Mouse (Mus musculus) right cerebral cortex, adult 18-20 months (tissue): ENCODE data around the gene Phc2.
"Not testable (repeated sequence)": the region's sequence is repeated elsewhere in the genome, so short reads cannot be mapped to it uniquely, and the experiment has no call there.

ENCODE experiments used
- DNase-seq: peaks from one replicate; pipeline ENCODE4 v3.0.0; 2022; ENCODE audit warnings: mixed read lengths

Phc2 gene

DNA sequence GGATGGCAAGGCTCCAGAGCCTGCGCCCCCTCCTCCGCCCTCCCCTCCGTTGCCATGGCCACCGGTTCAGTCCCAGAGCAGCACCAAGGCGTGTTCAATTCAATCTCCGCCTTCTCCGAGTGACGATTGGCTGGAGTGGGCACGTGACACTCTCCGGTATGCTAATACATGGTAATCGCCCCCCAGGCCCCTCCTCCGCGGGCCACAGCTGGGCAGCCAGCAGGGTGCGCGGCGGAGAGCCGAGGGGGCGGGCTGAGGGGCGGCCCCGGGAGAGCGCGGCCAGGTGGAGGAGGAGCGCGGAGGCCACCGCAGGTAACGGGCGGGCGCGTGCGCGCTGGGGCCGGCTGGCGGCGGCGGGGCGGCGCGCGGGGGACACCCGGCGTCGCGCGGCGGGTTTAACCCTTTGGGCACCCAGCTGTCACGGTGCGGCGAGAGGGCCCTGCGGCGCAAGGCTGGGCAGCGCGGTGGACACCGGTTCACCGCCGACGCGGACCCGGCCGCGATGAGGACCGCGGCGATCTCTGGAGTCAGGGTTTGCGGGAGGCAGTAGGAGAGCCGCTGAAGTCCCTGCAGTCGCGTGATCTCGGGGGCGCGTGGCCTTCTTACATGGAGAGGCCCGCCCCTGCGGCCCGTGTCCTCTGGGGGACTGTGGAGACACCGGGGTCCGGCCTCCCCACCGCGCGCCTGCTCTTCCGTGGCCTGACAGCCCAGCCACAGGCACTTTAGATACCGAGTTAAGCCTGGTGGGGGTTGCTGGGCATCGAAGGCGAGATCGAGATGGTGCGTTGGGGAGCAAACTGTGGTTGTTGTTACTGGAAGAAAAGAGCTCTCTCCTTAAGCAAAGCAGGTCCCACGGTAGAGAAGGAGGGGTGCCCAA is at the start of gene Phc2:
TSS of gene Phc2 (plus strand) at position 198 of the 877 bp plus-strand sequence.
- peak; percentile 98 for DNase-seq

DNA sequence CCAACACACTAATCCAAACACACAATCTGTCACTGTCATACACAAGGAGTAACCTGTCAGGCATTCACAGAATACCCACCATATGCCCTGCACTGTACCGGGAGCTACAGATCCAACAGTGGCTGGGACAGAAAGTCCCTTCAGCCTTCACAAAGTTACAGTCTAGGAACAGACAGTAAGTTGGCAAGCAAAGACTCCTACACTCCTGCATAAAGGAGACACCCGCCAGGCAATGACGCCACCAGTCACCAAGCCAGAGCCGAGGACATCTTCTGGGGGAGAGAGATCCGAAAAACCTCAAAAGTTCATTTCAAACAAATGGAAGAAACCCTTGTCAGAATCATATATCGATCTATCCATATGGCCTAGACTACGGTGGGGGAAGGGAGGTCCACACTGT is 47.9 kb upstream of the Phc2 start:
- peak; percentile 63 for DNase-seq

GRCm38 (mm10) chr4:128607661-128608060 is 46.8 kb upstream of the Phc2 start:
- no peak for DNase-seq

DNA sequence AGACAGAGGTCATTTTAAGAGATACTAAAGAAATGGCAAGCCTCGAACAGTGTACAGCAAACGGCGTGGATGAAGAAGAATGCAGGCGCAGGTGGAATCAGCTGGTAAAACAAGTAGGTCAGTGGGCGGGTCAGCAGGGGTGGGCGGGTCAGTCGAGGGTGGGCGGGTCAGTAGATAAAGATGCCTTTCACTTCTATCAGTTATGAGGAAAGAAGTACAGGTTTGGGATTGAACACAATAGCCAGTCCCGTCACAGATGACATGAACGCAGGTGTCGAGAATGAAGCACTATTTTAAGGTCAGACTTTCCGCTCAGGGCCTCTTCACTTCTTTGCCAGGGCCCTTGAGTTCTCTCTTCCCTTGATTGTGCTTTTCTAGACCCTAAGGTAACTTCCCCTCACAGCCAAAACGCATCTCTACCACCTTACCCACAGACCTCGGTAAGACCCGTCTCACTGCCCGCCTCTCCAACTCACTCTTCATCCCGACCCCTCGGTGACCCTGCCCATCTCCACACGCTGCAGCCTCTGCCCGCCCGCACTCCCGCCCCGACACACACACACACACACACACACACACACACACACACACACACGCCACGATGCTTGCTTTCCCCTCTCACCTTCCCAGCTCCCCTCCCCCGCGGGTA is 45.1 kb upstream of the Phc2 start:
- DNase-seq = no peak

- peak; percentile 99 for DNase-seq
Measured at GRCm38 (mm10) chr4:128609925-128610402, 44.5 kb upstream of the Phc2 start, which contains the start of gene Zscan20. Gene Zscan20 (minus strand): TSS chr4:128610098.

DNA sequence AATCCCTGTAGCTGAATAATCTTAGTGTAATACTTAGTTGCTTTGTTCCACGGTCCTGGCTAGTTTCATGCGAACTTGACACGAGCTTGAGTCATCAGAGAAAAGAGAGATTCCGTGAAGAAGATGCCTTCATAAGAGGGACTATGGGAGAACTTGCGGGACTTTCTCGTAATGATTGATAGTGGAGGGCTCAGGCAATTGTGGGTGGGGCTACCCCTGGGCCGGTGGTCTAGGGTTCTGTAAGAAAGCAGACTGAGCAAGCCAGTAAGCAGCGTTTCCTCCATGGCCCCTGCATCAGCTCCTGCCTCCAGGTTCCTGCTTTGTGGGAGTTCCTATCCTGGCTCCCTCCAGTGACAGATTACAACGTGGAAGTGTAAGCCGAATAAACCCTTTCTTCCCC is 43.8 kb upstream of the Phc2 start:
- no peak for DNase-seq

GRCm38 (mm10) chr4:128611726-128612125 is 42.8 kb upstream of the Phc2 start:
- not testable (repeated sequence) for DNase-seq

DNA sequence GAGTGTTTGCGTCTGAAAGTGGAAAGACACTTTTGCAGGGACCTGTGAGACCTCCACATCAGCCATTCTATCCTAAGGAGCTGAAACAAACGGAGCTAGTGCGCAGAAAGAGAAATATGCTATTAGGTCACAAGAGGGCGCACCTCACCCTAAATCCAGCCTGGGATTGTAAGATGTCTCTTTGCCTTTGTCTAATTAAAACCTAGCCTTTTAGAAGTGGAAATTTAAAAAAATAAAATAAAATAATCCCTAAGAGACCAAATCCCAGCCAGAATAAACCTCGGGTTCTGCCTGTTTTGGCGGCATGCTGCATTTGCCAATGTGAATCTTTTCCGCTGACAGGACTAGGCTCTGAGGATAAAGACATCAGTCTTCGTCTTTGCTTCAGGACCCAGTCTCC is 41.2 kb upstream of the Phc2 start:
- peak; percentile 43 for DNase-seq

GRCm38 (mm10) chr4:128615761-128616160 is 38.7 kb upstream of the Phc2 start:
- DNase-seq = no peak

- no peak for DNase-seq
Measured at GRCm38 (mm10) chr4:128617363-128618120, 37.0 kb upstream of the Phc2 start.

- no peak for DNase-seq
Measured at GRCm38 (mm10) chr4:128618246-128618911, 36.1 kb upstream of the Phc2 start, which contains the start of gene Tlr12. Gene Tlr12 (minus strand): TSS chr4:128618619.

DNA sequence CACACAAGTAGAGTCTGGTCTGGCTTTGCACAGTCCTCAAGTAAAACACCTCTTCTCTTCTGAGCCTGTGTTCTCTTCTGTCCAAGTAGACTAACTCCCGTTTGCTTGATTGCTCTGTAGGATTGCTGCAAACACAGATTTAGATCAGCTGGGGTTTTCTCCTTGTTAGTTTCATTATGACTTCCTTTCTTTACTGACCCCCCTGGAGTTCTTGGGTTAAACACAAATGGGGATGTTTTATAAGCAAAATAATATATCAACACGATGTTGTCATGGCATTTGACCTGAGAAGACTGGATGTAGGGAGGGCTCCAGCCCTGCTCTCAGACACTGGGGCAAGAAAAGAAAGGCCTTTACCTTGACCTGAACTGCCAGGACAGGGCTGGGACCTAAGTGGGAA is 35.5 kb upstream of the Phc2 start:
- no peak for DNase-seq

- no peak for DNase-seq
Measured at GRCm38 (mm10) chr4:128620572-128620971, 33.9 kb upstream of the Phc2 start.

GRCm38 (mm10) chr4:128621109-128621508 is 33.4 kb upstream of the Phc2 start:
- DNase-seq = no peak

DNA sequence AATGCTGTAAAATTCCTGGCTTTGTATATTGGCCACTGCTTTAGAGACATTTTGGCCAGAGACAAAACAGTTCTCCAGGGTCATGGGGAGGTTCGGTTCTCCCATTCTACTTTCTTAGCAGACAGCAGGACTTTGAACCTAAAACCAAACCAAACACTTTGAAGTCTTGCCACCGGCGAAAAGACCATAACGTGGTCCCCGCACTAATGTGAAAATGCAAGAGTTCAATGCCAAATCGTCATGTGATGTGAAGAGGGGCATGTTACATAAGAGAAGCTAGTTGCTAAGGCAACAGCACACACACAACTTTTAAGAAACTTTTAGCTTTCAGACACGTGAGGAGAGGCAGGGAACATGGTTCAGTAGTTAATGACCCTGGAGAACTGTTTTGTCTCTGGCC is 19.1 kb upstream of the Phc2 start:
- DNase-seq = no peak

GRCm38 (mm10) chr4:128635894-128636585 is 18.5 kb upstream of the Phc2 start:
- no peak for DNase-seq

GRCm38 (mm10) chr4:128637250-128637649 is 17.3 kb upstream of the Phc2 start:
- no peak for DNase-seq

GRCm38 (mm10) chr4:128638265-128638923 is 16.1 kb upstream of the Phc2 start:
- no peak for DNase-seq

- no peak for DNase-seq
Measured at GRCm38 (mm10) chr4:128641766-128642717, 12.5 kb upstream of the Phc2 start.

DNA sequence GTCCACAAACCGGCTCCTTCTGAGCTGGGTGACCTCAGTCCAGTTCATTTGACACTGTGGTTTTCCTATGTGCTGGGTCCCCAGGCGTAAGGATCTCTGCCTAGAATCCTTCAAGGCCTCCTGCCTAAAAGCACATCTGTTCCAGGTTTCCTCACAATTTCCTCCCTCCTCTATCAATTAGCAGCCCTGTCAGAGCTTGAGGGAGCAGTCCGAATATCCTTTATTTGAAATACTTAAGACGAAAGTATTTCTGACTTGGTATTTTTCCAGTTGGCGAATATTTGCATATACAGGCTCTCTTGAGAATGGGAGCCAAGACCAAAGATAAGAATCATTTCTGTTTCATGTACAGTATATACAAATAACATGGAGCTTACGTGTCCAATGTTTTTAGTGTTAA is 8.6 kb upstream of the Phc2 start:
- no peak for DNase-seq
